Mouse (Mus musculus) kidney, embryonic 14.5 days (tissue): ENCODE results near the gene Mettl6. TPM values are rescaled to one million over a fixed set of nuclear protein-coding genes. Genes with fewer than 3 reads are reported as not detected.

ENCODE experiments used
- ATAC-seq: fragments of 200-750 bp; cut with Nextera tagmentation; 2 replicates; pipeline ENCODE4 v1.8.0; 2017; ENCODE audit warnings: moderate number of reproducible peaks, mild to moderate bottlenecking, moderate TSS enrichment, moderate library complexity; ENCODE audit not compliant: low FRiP score, low TSS enrichment
- H3K27ac ChIP-seq: fragments of 300-500 bp; sonication (generic); 2 replicates; pipeline ENCODE4 v1.5.1; 2014; ENCODE audit warnings: low read depth, mild to moderate bottlenecking, low read length, moderate library complexity, mixed read lengths
- H3K27me3 ChIP-seq: fragments of 300-500 bp; sonication (generic); 2 replicates; pipeline ENCODE4 v1.6.1; 2014; ENCODE audit warnings: mild to moderate bottlenecking, low read length; ENCODE audit not compliant: control insufficient read depth, insufficient read depth
- H3K36me3 ChIP-seq: fragments of 300-500 bp; sonication (generic); 2 replicates; pipeline ENCODE4 v1.6.1; 2014; ENCODE audit warnings: low read length, mixed read lengths; ENCODE audit not compliant: control insufficient read depth, insufficient read depth
- H3K4me1 ChIP-seq: fragments of 300-500 bp; sonication (generic); 2 replicates; pipeline ENCODE4 v1.6.1; 2014; ENCODE audit warnings: low read length, mixed read lengths; ENCODE audit not compliant: control insufficient read depth, insufficient read depth
- H3K4me2 ChIP-seq: fragments of 300-500 bp; sonication (generic); replicated peaks from 2 replicates; pipeline ENCODE4 v1.6.1; 2014; ENCODE audit warnings: low read depth, mild to moderate bottlenecking, low read length
- H3K4me3 ChIP-seq: fragments of 300-500 bp; sonication (generic); 2 replicates; pipeline ENCODE4 v1.5.1; 2014; ENCODE audit warnings: mild to moderate bottlenecking, low read length
- H3K9ac ChIP-seq: fragments of 300-500 bp; sonication (generic); 2 replicates; pipeline ENCODE4 v1.6.1; 2014; ENCODE audit warnings: low read depth, mild to moderate bottlenecking, low read length, moderate library complexity
- H3K9me3 ChIP-seq: fragments of 300-500 bp; sonication (generic); 2 replicates; pipeline ENCODE4 v1.6.1; 2016; ENCODE audit warnings: low read length; ENCODE audit not compliant: control insufficient read depth
- WGBS: fragments of 180-500 bp; shearing (Covaris S2); extraction: QIAGEN DNeasy Blood & Tissue Kit; methylation state at CpG from one replicate; pipeline ENCODE4 v1.1.7; 2014; 5-methylcytosine and 5-hydroxymethylcytosine counted together
- polyA plus RNA-seq: library from polyadenylated mRNA; unstranded; fragments of >200 nt; fragmentation: Nextera tagmentation; extraction: Ambion mirVana; gene quantifications from 2 replicates; pipeline ENCODE4 v1.2.1, GENCODE M21; 2014

The Mettl6 gene
- polyA plus RNA-seq, 1 experiment from 2014 or later = 62.4 TPM

GRCm38 (mm10) chr14:31439279-31439678, 55.6 kb downstream of the Mettl6 start:
- Histone ChIP-seq H3K9ac (no peak overlapping the region), H3K27me3 (no peaks in the 10 kb centered on the region), H3K4me1 (peaks cover 9% of the 10 kb centered on the region; the same call in 1 of the 2 replicates), H3K27ac (no peak overlapping the region), H3K4me3 (no peak overlapping the region), H3K36me3 (no peaks in the 10 kb centered on the region), H3K9me3 (no peaks in the 10 kb centered on the region), H3K4me2 (no peak overlapping the region)
- no peak for ATAC-seq
- 67% methylated on average over 11 of the region's 11 CpGs for whole genome bisulfite sequencing

- no peaks in the 10 kb centered on the region for H3K9me3 ChIP-seq
- H3K4me2 ChIP-seq = no peak overlapping the region
- H3K27me3 ChIP-seq = no peaks in the 10 kb centered on the region
- no peaks in the 10 kb centered on the region for H3K36me3 ChIP-seq
- H3K4me1 ChIP-seq = peaks cover 17% of the 10 kb centered on the region
- ATAC-seq = no peak
- no peak overlapping the region for H3K4me3 ChIP-seq
- no peak overlapping the region for H3K9ac ChIP-seq
- no peak overlapping the region for H3K27ac ChIP-seq
- 79% methylated on average over 8 of the region's 8 CpGs for WGBS
Observed at GRCm38 (mm10) chr14:31437826-31438529, 56.9 kb downstream of the Mettl6 start.

GRCm38 (mm10) chr14:31435930-31436693, 58.7 kb downstream of the Mettl6 start, which contains the start of gene Sh3bp5:
TSS of gene Sh3bp5 (minus strand) at chr14:31436078.
- Histone ChIP-seq H3K4me2 (peak within 1 kb of the TSS; percentile 99), H3K9me3 (no peaks in the 10 kb centered on the region), H3K27ac (peak within 1 kb of the TSS; percentile 26; the same call in 1 of the 2 replicates), H3K4me3 (peak within 1 kb of the TSS; percentile 79), H3K9ac (peak within 1 kb of the TSS; percentile 81), H3K36me3 (no peaks in the 10 kb centered on the region), H3K4me1 (peaks cover 27% of the 10 kb centered on the region), H3K27me3 (no peaks in the 10 kb centered on the region)
- peak; percentile 93 for ATAC-seq
- 9% methylated on average over 41 of the region's 49 CpGs for WGBS

DNA sequence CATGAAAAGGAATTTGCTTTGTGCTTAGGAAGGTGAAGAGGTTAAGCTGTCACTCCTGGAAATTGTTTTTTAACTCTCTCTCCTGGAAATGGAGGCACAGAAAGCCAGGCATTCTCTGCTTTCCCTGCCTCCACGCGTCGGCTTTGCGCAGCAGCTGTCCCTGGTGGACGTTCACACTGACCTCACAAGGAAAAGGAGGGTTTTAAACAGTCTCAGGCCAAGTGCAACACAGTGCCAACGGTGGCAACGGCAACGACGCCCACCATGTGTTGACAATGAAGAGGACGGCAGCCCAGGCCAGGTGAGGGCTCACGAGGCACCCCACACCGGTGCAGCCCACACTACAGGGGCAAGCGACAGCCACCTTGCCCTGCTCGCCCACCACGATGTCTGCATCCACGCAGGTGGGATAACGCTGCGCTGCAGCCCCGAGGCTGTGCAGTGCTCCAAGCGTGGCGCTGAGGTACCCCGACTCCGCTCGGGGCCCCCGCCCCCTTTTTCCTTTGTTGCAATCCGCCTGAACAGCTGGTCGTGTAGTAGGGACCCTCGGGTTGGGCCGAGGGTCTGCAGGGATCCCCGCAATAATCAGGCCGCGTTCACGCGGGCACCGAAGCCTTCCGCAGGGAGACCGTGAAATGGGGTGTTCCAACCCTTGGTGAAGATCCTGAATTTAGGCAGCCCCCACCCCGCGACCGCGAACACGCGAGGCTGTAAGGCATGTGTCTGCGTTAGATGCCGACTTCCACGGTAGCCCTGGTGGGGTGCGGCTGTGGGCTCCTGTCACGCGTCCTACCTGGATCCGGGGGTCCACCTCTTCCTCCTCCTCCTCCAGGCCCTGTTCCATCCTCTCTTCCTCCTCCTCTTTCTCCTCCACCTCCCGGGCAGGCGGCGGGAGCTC, 59.6 kb downstream of the Mettl6 start:
- H3K4me1 ChIP-seq = peaks cover 27% of the 10 kb centered on the region
- peak overlapping the region; percentile 26; the same call in 1 of the 2 replicates for H3K27ac ChIP-seq
- no peaks in the 10 kb centered on the region for H3K9me3 ChIP-seq
- no peaks in the 10 kb centered on the region for H3K36me3 ChIP-seq
- peak overlapping the region; percentile 99 for H3K4me2 ChIP-seq
- peak overlapping the region; percentile 79 for H3K4me3 ChIP-seq
- peak overlapping the region; percentile 81 for H3K9ac ChIP-seq
- WGBS = 1% methylated on average over 53 of the region's 53 CpGs
- ATAC-seq = peak; percentile 61
- H3K27me3 ChIP-seq = no peaks in the 10 kb centered on the region

- Histone ChIP-seq H3K9me3 (no peaks in the 10 kb centered on the region), H3K4me2 (peak overlapping the region; percentile 99; the same call in 1 of the 2 replicates), H3K4me3 (peak overlapping the region; percentile 79; the same call in 1 of the 2 replicates), H3K9ac (no peak overlapping the region; the same call in 1 of the 2 replicates), H3K36me3 (no peaks in the 10 kb centered on the region), H3K27ac (peak overlapping the region; percentile 1; the same call in 1 of the 2 replicates), H3K4me1 (peaks cover 27% of the 10 kb centered on the region), H3K27me3 (no peaks in the 10 kb centered on the region)
- 21% methylated on average over 5 of the region's 5 CpGs for WGBS
- no peak for ATAC-seq
Observed at GRCm38 (mm10) chr14:31434426-31434825, 60.4 kb downstream of the Mettl6 start.

DNA sequence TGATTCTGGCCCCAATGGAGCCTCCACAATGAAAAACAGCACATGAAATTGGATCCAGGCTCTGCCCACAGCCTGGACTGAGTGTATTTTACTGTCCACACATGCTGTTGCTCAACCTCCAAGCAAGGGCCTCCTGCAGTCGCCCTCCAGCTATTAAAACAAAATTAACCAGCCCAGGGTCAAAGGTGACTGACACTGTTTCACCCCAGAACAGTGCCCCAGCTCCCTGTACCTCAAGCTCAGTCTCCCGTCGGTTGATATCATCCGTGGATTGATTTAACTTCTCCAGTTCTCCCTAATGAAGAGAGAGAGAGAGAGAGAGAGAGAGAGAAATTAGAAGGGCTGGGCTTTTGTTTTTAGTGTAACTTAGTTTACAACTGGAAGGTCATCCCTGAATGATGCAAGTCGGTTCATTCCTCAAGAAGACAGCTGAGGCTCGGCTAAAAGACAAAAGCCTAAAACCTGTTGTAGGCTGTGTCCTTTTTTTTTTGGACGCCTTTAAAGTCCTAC, 60.9 kb downstream of the Mettl6 start:
- H3K9me3 ChIP-seq = no peaks in the 10 kb centered on the region
- H3K9ac ChIP-seq = no peak overlapping the region
- H3K27me3 ChIP-seq = no peaks in the 10 kb centered on the region
- H3K4me2 ChIP-seq = peak overlapping the region; percentile 99; the same call in 1 of the 2 replicates
- H3K36me3 ChIP-seq = no peaks in the 10 kb centered on the region
- peak overlapping the region; percentile 1; the same call in 1 of the 2 replicates for H3K27ac ChIP-seq
- H3K4me3 ChIP-seq = peak overlapping the region; percentile 79; the same call in 1 of the 2 replicates
- H3K4me1 ChIP-seq = peaks cover 29% of the 10 kb centered on the region
- peak; percentile 66 for ATAC-seq
- 15% methylated on average over 7 of the region's 7 CpGs for WGBS

DNA sequence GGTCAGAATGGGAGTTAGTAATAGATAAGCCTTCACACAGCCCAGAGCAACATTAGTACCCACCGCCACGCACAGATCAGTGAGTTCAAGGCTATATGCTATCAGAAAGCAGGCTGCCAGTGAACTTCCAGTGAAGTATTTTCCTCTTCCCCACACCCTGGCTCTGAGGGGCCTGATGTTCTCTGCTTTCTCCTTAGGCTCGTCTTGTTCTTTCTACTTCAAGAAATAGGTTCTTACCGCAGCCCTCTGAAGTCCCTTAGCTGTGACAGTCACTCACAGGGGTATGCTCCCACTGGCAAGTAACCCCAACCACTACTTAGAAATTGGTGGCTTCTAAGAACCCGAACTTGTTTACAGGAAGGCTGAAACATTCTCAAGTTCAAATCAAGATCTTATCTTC, 61.7 kb downstream of the Mettl6 start:
- Histone ChIP-seq H3K27me3 (no peaks in the 10 kb centered on the region), H3K4me2 (peak overlapping the region; percentile 25; the same call in 1 of the 2 replicates), H3K36me3 (no peaks in the 10 kb centered on the region), H3K9ac (no peak overlapping the region), H3K4me1 (peaks cover 37% of the 10 kb centered on the region), H3K9me3 (no peaks in the 10 kb centered on the region), H3K4me3 (no peak overlapping the region), H3K27ac (peak overlapping the region; percentile 1; the same call in 1 of the 2 replicates)
- no peak for ATAC-seq
- 39% methylated on average over 5 of the region's 5 CpGs for WGBS

DNA sequence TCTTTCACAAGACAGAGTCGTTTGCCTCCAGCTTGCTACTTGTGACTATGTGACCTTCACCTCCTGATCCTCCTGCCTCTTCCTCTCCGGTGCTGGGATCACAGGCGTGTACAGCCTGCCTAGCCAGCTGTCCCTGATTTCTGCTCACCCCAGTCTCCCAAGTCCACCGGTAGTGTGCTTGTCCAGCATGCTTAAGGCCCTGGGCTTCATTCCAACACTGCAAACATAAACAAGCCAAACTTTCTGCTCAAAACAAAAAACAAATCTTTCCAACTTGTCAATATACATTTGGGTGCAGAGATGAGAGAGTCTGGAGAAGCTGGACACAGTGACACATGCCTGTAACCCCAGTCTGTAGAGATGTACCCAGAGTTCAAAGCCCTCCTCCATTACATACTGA, 62.4 kb downstream of the Mettl6 start:
- Histone ChIP-seq H3K27ac (0 out of 2 replicates have a peak overlapping the region, but pooled peaks have one; percentile 1), H3K27me3 (no peaks in the 10 kb centered on the region), H3K9ac (no peak overlapping the region), H3K4me2 (no peak overlapping the region; the same call in 1 of the 2 replicates), H3K36me3 (0 out of 2 replicates have a peak, but pooled peaks cover 2% of the 10 kb centered on the region), H3K4me1 (peaks cover 39% of the 10 kb centered on the region), H3K4me3 (no peak overlapping the region), H3K9me3 (no peaks in the 10 kb centered on the region)
- WGBS = 19% methylated on average over 4 of the region's 4 CpGs
- no peak for ATAC-seq
